Mouse (Mus musculus): ENCODE results near the gene Btg2.

Gene Btg2

GRCm38 (mm10) chr1:134091851-134092250, 12.9 kb upstream of the Btg2 start:
- ChIA-PET POLR2A (interaction anchor here in 3 of 4 experiments (0.6 to 32.4 kb wide), 9 partner anchors 13 to 103 kb away, joined by 3 to 1738 read pairs (median 5); partner anchors contain the start of genes Btg2 (in 3 of the 3) and Chit1 (in 1 of the 3)), CTCF (interaction anchor here in 1 of 4 experiments (1.7 kb wide), 1 partner anchor 15 kb away, joined by 7 read pairs; no protein-coding TSS in a partner anchor)

DNA sequence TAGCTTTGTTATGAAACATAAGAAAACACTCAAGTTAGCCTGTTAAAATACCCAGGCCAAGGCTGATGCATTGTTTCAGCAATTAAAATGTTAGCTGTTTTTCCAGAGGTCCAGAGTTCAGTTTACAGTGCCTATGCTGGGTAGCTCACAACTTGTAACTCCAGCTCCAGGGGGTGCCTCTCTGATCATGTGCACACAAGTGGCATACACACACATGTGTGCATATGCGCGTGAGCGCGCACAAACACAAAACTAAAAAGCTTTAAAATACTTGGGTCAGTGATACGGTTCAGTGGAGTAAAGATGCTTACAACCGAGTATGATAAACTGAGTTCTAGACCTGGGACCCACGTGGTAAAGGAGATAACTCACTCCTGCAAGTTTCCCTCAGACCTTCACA, 10.2 kb upstream of the Btg2 start:
- CTCF ChIA-PET = no interaction called here
- POLR2A ChIA-PET = interaction anchor here in 3 of 4 experiments (0.5 to 38.3 kb wide), 7 partner anchors 3 to 634 kb away, joined by 3 to 1738 read pairs (median 12); partner anchors contain the start of genes Btg2 (in 3 of the 3) and Chit1 (in 1 of the 3)

- CTCF ChIA-PET = interaction anchor here in 1 of 4 experiments (0.9 kb wide), 1 partner anchor 34 kb away, joined by 3 read pairs; no protein-coding TSS in a partner anchor
- POLR2A ChIA-PET = interaction anchor here in 3 of 4 experiments (1.1 to 38.3 kb wide), 10 partner anchors 1 to 26 kb away, joined by 3 to 1738 read pairs (median 6); partner anchors contain the start of gene Btg2 (in 3 of the 3)
Observed at GRCm38 (mm10) chr1:134086811-134087398, 8.0 kb upstream of the Btg2 start.

DNA sequence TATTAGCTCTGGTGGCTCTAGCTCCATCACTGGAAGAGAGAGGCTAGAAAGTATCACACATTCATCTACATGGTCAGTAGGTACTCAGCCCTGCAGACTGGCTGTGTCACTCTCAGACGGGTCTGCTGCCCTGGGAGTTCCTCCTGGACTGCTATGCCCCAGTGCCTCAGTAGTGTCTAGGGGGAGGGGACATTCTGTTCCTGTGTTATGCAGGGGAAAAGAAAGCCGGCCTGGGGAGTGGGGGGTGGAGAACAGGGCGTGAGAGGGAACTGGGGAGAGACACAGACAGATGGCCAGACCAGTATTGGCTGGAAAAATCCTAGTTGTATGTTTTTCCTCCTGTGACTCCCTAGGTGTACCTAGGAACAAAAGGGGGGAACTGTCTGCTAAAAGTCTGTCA, 7.1 kb upstream of the Btg2 start:
- ChIA-PET CTCF (interaction anchor here in 3 of 4 experiments (0.5 to 0.9 kb wide), 5 partner anchors 21 to 998 kb away, joined by 3 to 5 read pairs (median 3); no protein-coding TSS in a partner anchor), POLR2A (interaction anchor here in 3 of 4 experiments (1.3 to 38.3 kb wide), 5 partner anchors 0 to 25 kb away, joined by 4 to 1738 read pairs (median 5); partner anchors contain the start of gene Btg2 (in 1 of the 3))

GRCm38 (mm10) chr1:134084128-134084527, 5.2 kb upstream of the Btg2 start:
- POLR2A ChIA-PET = interaction anchor here in 3 of 4 experiments (0.5 to 38.3 kb wide), 13 partner anchors 1 to 1196 kb away, joined by 3 to 1738 read pairs (median 9); partner anchors contain the start of genes Adipor1 (in 1 of the 3) and Btg2 (in 1 of the 3)
- CTCF ChIA-PET = interaction anchor here in 2 of 4 experiments (0.6 to 1.2 kb wide), 3 partner anchors 23 to 103 kb away, joined by 3 to 4 read pairs (median 3); no protein-coding TSS in a partner anchor

- POLR2A ChIA-PET = interaction anchor here (0.5 to 38.3 kb wide), 18 partner anchors 2 to 393 kb away, joined by 3 to 1738 read pairs (median 8); partner anchors contain the start of genes Adipor1 (in 1 of the 4) and Btg2 (in 1 of the 4)
Observed at GRCm38 (mm10) chr1:134083676-134084075, 4.8 kb upstream of the Btg2 start.

DNA sequence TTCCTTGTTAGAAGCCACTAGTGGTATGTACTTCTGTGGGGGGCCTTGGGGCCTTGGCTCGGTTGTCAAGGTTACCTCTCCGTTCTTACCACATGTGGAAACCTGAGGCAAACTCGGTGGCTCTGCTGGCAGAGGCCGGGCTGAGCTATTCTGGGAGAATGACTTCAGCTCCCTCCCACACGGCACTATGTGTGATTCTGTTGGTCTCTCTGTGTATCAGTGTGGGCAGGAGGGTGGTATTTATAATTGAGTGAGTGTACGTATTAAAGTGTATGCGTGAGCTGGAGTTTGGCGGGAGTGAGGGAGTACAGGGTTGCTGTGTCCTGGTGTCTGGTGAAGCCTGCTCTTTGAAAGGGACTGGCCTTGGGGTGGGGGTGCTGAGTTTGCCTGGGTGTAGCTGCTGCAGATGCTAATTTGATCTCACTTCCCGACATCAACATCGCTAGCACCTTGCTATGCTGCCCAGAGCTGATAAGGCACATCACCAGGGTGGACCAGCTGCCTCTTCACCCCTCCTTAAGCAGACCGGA, 4.1 kb upstream of the Btg2 start:
- ChIA-PET CTCF (interaction anchor here (0.6 to 1.6 kb wide), 8 partner anchors 24 to 702 kb away, joined by 3 to 4 read pairs (median 4); no protein-coding TSS in a partner anchor), POLR2A (interaction anchor here (0.6 to 38.3 kb wide), 20 partner anchors 3 to 332 kb away, joined by 3 to 1738 read pairs (median 6); partner anchors contain the start of genes Adipor1 (in 1 of the 4) and Btg2 (in 1 of the 4))

More at GRCm38 (mm10) chr1:134083676-134084075, 4.8 kb upstream of the Btg2 start:
- CTCF ChIA-PET = interaction anchor here in 3 of 4 experiments (0.6 to 1.2 kb wide), 5 partner anchors 23 to 103 kb away, joined by 3 to 4 read pairs (median 4); no protein-coding TSS in a partner anchor

DNA sequence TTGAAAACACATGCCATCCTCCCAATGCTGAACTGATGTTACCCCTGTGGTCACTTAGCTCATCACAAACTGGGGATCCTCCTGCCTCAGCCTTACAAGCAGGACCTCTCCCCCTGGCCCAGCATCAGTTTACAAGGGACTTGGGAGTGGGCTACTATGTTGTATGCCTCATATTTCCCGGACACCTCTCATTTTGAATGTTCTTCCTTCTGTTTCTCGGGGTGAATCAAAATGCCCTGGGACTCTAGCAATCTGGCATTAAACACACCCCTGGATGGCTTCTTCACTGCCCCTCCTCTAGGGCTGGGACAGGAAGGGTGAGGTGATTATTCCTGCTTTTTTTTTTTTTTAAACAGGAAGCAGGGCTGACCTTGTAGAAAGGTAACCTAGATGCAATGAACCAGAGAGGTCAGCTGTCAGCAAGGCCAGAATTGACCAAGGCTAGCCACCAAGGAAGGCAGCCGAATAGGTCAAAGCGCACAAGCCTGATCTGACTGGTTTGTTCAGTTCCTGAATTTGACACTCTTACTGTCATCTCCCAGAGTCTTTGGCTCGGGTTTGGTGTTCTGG, 2.0 kb upstream of the Btg2 start:
- POLR2A ChIA-PET = interaction anchor here in 3 of 4 experiments (1.3 to 38.3 kb wide), 14 partner anchors 5 to 34 kb away, joined by 4 to 1738 read pairs (median 19); partner anchors contain the start of gene Btg2 (in 1 of the 3)

DNA sequence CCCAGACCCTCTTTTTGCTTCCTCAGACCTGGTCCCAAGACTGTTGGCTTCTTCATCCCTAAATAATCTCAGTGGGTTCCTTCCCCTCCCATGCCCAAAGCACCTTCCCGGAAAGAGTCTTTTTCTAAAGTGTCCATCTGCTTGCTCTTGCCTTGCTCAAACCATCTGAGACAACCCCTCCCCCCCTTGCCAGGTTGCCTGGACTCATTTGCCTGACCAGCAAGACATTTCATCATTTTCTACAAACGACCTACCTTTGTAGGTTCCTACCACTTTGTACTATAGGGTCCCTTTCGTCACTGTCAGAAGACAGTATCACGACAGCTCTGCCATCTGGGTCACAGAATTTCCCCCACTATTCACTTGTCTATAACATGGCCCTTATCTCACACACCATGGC, 1.5 kb upstream of the Btg2 start:
- CTCF ChIA-PET = interaction anchor here in 2 of 4 experiments (0.6 to 0.9 kb wide), 4 partner anchors 18 to 1172 kb away, joined by 3 read pairs; no protein-coding TSS in a partner anchor
- POLR2A ChIA-PET = interaction anchor here in 3 of 4 experiments (0.5 to 38.3 kb wide), 30 partner anchors 5 to 416 kb away, joined by 3 to 1738 read pairs (median 14); partner anchors contain the start of genes Btg2 (in 1 of the 3), Chit1 (in 1 of the 3), Cyb5r1 (in 1 of the 3) and Klhl12 (in 1 of the 3)

More for the DNA sequence above, 2.0 kb upstream of the Btg2 start:
- CTCF ChIA-PET = no interaction called here

- CTCF ChIA-PET = interaction anchor here (0.5 to 1.3 kb wide), 11 partner anchors 10 to 1171 kb away, joined by 3 to 5 read pairs (median 3); no protein-coding TSS in a partner anchor
- POLR2A ChIA-PET = interaction anchor here (0.5 to 38.3 kb wide), 128 partner anchors 6 to 1767 kb away, joined by 3 to 1738 read pairs (median 4); partner anchors contain the start of genes Chit1 (in 2 of the 4), Cyb5r1 (in 2 of the 4), Etnk2 (in 2 of the 4) and Adipor1 (in 1 of the 4)
Observed at GRCm38 (mm10) chr1:134079477-134080163, 700 bp upstream of the Btg2 start.

GRCm38 (mm10) chr1:134078061-134078795, 692 bp downstream of the Btg2 start:
- ChIA-PET POLR2A (interaction anchor here (0.5 to 38.3 kb wide), 93 partner anchors 7 to 1175 kb away, joined by 3 to 1738 read pairs (median 4); partner anchors contain the start of genes Chit1 (in 2 of the 4), Etnk2 (in 2 of the 4), Adipor1 (in 1 of the 4) and Atp2b4 (in 1 of the 4)), CTCF (interaction anchor here in 2 of 4 experiments (1.0 to 1.1 kb wide), 4 partner anchors 17 to 32 kb away, joined by 3 to 5 read pairs (median 4); no protein-coding TSS in a partner anchor)

DNA sequence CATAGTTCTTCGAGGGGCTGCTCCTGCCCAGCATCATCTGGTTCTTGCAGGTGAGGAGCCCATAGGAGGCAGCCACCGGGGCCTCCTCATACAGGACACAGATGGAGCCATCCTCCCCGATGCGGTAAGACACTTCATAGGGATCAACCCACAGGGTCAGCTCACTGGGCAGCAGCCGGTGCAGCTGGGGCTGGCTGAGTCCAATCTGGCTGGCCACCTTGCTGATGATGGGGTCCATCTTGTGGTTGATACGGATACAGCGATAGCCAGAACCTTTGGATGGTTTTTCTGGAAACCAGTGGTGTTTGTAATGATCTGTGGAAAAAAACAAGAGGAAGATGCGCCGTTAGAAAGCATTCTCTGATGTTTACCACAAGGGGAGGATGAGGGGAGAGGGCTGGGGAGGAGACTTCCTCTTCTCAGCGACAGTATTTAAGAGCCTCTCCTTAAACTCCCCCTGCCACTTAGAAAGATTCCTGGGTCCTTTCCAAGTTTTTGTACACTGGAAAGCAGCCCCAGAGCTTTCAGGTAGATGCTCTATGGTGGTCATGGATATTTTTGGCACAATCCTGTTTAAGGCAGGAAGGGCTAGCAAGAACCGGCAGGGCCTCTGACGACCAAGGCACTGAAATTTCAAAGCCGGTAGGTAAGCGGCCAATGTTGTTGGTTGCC, 1.4 kb downstream of the Btg2 start:
- ChIA-PET CTCF (interaction anchor here in 1 of 4 experiments (1.7 kb wide), 1 partner anchor 24 kb away, joined by 5 read pairs; no protein-coding TSS in a partner anchor), POLR2A (interaction anchor here in 3 of 4 experiments (0.6 to 38.3 kb wide), 22 partner anchors 7 to 414 kb away, joined by 3 to 1738 read pairs (median 14); partner anchors contain the start of genes Btg2 (in 1 of the 3) and Chit1 (in 1 of the 3))

- ChIA-PET POLR2A (interaction anchor here in 3 of 4 experiments (0.6 to 38.3 kb wide), 18 partner anchors 7 to 413 kb away, joined by 3 to 1738 read pairs (median 8); partner anchors contain the start of genes Chit1 (in 2 of the 3) and Btg2 (in 1 of the 3)), CTCF (interaction anchor here in 2 of 4 experiments (0.6 to 1.7 kb wide), 4 partner anchors 24 to 529 kb away, joined by 3 to 12 read pairs (median 4); no protein-coding TSS in a partner anchor)
Observed at GRCm38 (mm10) chr1:134076789-134077188, 2.1 kb downstream of the Btg2 start.

- CTCF ChIA-PET = interaction anchor here in 3 of 4 experiments (0.6 to 1.9 kb wide), 5 partner anchors 15 to 179 kb away, joined by 3 to 10 read pairs (median 5); no protein-coding TSS in a partner anchor
- POLR2A ChIA-PET = interaction anchor here in 3 of 4 experiments (0.6 to 38.3 kb wide), 17 partner anchors 5 to 407 kb away, joined by 3 to 1738 read pairs (median 5); partner anchors contain the start of genes Chit1 (in 3 of the 3) and Btg2 (in 1 of the 3)
Observed at GRCm38 (mm10) chr1:134075532-134075931, 3.4 kb downstream of the Btg2 start.

DNA sequence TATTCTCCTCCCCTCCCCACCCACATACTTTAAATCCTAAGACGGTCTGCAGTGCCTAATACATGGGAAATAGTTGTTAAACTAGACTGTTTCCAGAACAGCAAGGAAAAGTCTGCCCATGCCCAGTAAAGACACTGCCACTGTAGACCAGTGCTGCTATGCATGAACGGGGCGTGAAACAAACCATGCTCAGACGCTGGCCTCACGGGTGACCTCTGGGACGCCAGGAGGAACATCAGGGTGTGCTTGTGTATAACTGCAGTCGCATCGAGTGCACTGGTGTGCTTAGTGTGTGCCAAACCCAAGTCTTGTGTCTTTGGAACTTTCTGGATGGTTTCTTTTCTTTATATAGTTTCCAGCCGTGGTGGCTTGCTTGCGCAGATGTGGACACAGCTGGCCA, 4.3 kb downstream of the Btg2 start:
- ChIA-PET POLR2A (interaction anchor here in 3 of 4 experiments (0.8 to 38.3 kb wide), 10 partner anchors 4 to 36 kb away, joined by 3 to 1738 read pairs (median 57); partner anchors contain the start of genes Btg2 (in 1 of the 3) and Chit1 (in 1 of the 3)), CTCF (interaction anchor here (0.5 to 1.9 kb wide), 4 partner anchors 28 to 46 kb away, joined by 3 to 10 read pairs (median 3); no protein-coding TSS in a partner anchor)

All from embryonic stem cell, embryonic (primary cell).